In the genomic region with DNA sequence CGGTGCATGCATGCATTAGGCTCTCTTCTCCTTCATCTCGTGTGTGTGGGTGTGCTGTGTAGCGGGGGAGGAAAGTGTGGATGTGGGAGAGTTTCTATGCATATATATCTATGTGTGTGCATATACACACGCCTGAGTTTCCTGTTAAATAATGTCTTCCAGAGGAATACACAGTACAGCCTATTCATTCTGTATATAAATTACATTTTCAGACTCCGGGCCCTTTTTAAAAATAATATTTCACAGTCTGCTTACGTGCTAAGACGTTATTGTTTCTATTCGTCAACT, we compare ENCODE assay signal across 8 mouse cellular contexts. TPM values are rescaled to one million over a fixed set of nuclear protein-coding genes. Genes with fewer than 3 reads are reported as not detected.
DNase-seq lines count a peak whose midpoint lies in the region; ATAC-seq and TF ChIP-seq lines count a peak whose summit lies in the region.

No protein-coding gene starts in this region.

- H3K27me3 ChIP-seq in kidney, embryonic 14.5 days (ENCODE audit: control insufficient read depth, insufficient read depth, low read length): no peaks in the 10 kb centered on the region
- H3K27me3 ChIP-seq in hindbrain, embryonic 14.5 days (ENCODE audit: control insufficient read depth, insufficient read depth, low read length): no peaks in the 10 kb centered on the region
- H3K27me3 ChIP-seq in midbrain, embryonic 14.5 days (ENCODE audit: control insufficient read depth, insufficient read depth, low read length): no peaks in the 10 kb centered on the region

- peaks cover 34% of the 10 kb centered on the region for H3K36me3 ChIP-seq in kidney, embryonic 14.5 days (ENCODE audit: control insufficient read depth, insufficient read depth, low read length)
- H3K36me3 ChIP-seq in hindbrain, embryonic 14.5 days (replicated peaks; ENCODE audit: control insufficient read depth, insufficient read depth): peaks cover 43% of the 10 kb centered on the region
- peaks cover 36% of the 10 kb centered on the region for H3K36me3 ChIP-seq in midbrain, embryonic 14.5 days (ENCODE audit: control insufficient read depth, insufficient read depth, low read length)

- no peaks in the 10 kb centered on the region for H3K9me3 ChIP-seq in kidney, embryonic 14.5 days (ENCODE audit: control insufficient read depth, low read length)
- no peaks in the 10 kb centered on the region for H3K9me3 ChIP-seq in hindbrain, embryonic 14.5 days (ENCODE audit: control insufficient read depth, low read length)
- no peaks in the 10 kb centered on the region for H3K9me3 ChIP-seq in midbrain, embryonic 14.5 days (ENCODE audit: control insufficient read depth, low read length)

- ATAC-seq in kidney, embryonic 14.5 days (ENCODE audit: low FRiP score, low TSS enrichment): no peak; the same call in 1 of the 2 replicates
- no peak for ATAC-seq in hindbrain, embryonic 14.5 days (ENCODE audit: low FRiP score)
- no peak for ATAC-seq in midbrain, embryonic 14.5 days (ENCODE audit: low FRiP score, low TSS enrichment)

- no peak overlapping the region for H3K27ac ChIP-seq in kidney, embryonic 14.5 days (ENCODE audit: low read depth, low read length)
- H3K27ac ChIP-seq in bone marrow macrophage, adult 2 months (ENCODE audit: insufficient read depth, low read depth, low read length): peak overlapping the region; percentile 82
- H3K27ac ChIP-seq in hindbrain, embryonic 14.5 days: peak overlapping the region; percentile 53; the same call in 1 of the 2 replicates
- H3K27ac ChIP-seq in midbrain, embryonic 14.5 days (replicated peaks; ENCODE audit: low read depth, low read length): peak overlapping the region; percentile 67

- 0 out of 2 replicates have a peak, but pooled peaks cover 11% of the 10 kb centered on the region for H3K4me1 ChIP-seq in kidney, embryonic 14.5 days (ENCODE audit: control insufficient read depth, insufficient read depth, low read length)
- H3K4me1 ChIP-seq in bone marrow macrophage, adult 2 months (ENCODE audit: control insufficient read depth, insufficient read depth, low read length): peaks cover 13% of the 10 kb centered on the region
- peaks cover 6% of the 10 kb centered on the region for H3K4me1 ChIP-seq in hindbrain, embryonic 14.5 days (replicated peaks; ENCODE audit: control insufficient read depth, insufficient read depth, low read length)
- H3K4me1 ChIP-seq in midbrain, embryonic 14.5 days (ENCODE audit: control insufficient read depth, insufficient read depth, low read length): peaks cover 10% of the 10 kb centered on the region

- 17% methylated on average over 8 of the region's 8 CpGs for WGBS in kidney, embryonic 14.5 days
- WGBS in hindbrain, embryonic 14.5 days: 22% methylated on average over 8 of the region's 8 CpGs
- 17% methylated on average over 8 of the region's 8 CpGs for WGBS in midbrain, embryonic 14.5 days

- H3K4me2 ChIP-seq in kidney, embryonic 14.5 days (replicated peaks; ENCODE audit: low read depth, low read length): peak overlapping the region; percentile 68
- peak overlapping the region; percentile 80 for H3K4me2 ChIP-seq in hindbrain, embryonic 14.5 days (replicated peaks)
- peak overlapping the region; percentile 89 for H3K4me2 ChIP-seq in midbrain, embryonic 14.5 days (ENCODE audit: low read length)

- no peak for TF ChIP-seq POLR2A in bone marrow macrophage, adult 2 months (IDR thresholded peaks at IDR 0.05; ENCODE audit: borderline replicate concordance, low read depth, low read length)

- DNase-seq in kidney, postnatal 10 days: no peak
- DNase-seq in hindbrain, embryonic 14.5 days (ENCODE audit: low spot score): no peak
- DNase-seq in midbrain, embryonic 14.5 days: no peak
- DNase-seq in cerebellum, adult 11 months: no peak
- no peak for DNase-seq in embryo, embryonic 10.5 days (ENCODE audit: low spot score)
- no peak for DNase-seq in spleen, adult 18-20 months

- H3K9ac ChIP-seq in kidney, embryonic 14.5 days (ENCODE audit: low read depth, low read length): peak overlapping the region; percentile 85
- H3K9ac ChIP-seq in hindbrain, embryonic 14.5 days: peak overlapping the region; percentile 87
- H3K9ac ChIP-seq in midbrain, embryonic 14.5 days (replicated peaks; ENCODE audit: low read length): peak overlapping the region; percentile 82

- H3K4me3 ChIP-seq in kidney, embryonic 14.5 days (ENCODE audit: low read length): peak overlapping the region; percentile 94
- peak overlapping the region; percentile 78 for H3K4me3 ChIP-seq in bone marrow macrophage, adult 2 months (ENCODE audit: insufficient read depth, low read length)
- peak overlapping the region; percentile 73 for H3K4me3 ChIP-seq in hindbrain, embryonic 14.5 days (replicated peaks; ENCODE audit: low read length)
- H3K4me3 ChIP-seq in midbrain, embryonic 14.5 days (replicated peaks; ENCODE audit: low read depth, low read length): peak overlapping the region; percentile 95

- no peak for TF ChIP-seq CTCF in bone marrow macrophage, adult 2 months (IDR thresholded peaks at IDR 0.05; ENCODE audit: low read depth, low read length)

RNA-seq across cellular contexts. Expression of a gene that starts 0.4 kb away (rescaled TPM):
- 107 and 113 TPM in 2 replicates for polyA plus RNA-seq in kidney, embryonic 14.5 days (2014; fragmentation: Nextera tagmentation; extraction: Ambion mirVana)
- polyA plus RNA-seq in bone marrow macrophage, adult 2 months (2012; ENCODE audit: insufficient read depth, insufficient read length, missing spikeins): 118 and 129 TPM in 2 replicates
- 159 and 166 TPM in 2 replicates for polyA plus RNA-seq in hindbrain, embryonic 14.5 days (2014; fragmentation: Nextera tagmentation; extraction: Ambion mirVana)
- 152 and 167 TPM in 2 replicates for polyA plus RNA-seq in midbrain, embryonic 14.5 days (2014; fragmentation: Nextera tagmentation; extraction: Ambion mirVana)

RNA-seq across cellular contexts. Expression of a gene that starts 0.5 kb away (rescaled TPM):
- polyA plus RNA-seq in kidney, embryonic 14.5 days (2014; fragmentation: Nextera tagmentation; extraction: Ambion mirVana): 16.8 and 23.0 TPM in 2 replicates
- 12.2 and 12.5 TPM in 2 replicates for polyA plus RNA-seq in bone marrow macrophage, adult 2 months (2012; ENCODE audit: insufficient read depth, insufficient read length, missing spikeins)
- 5.1 and 5.3 TPM in 2 replicates for polyA plus RNA-seq in hindbrain, embryonic 14.5 days (2014; fragmentation: Nextera tagmentation; extraction: Ambion mirVana)
- 5.6 TPM in 2 replicates for polyA plus RNA-seq in midbrain, embryonic 14.5 days (2014; fragmentation: Nextera tagmentation; extraction: Ambion mirVana)

RNA-seq across cellular contexts. Expression of a gene that starts 26.0 kb away (rescaled TPM):
- 114 and 133 TPM in 2 replicates for polyA plus RNA-seq in kidney, embryonic 14.5 days (2014; fragmentation: Nextera tagmentation; extraction: Ambion mirVana)
- 28.0 and 31.9 TPM in 2 replicates for polyA plus RNA-seq in bone marrow macrophage, adult 2 months (2012; ENCODE audit: insufficient read depth, insufficient read length, missing spikeins)
- 14.6 and 17.4 TPM in 2 replicates for polyA plus RNA-seq in hindbrain, embryonic 14.5 days (2014; fragmentation: Nextera tagmentation; extraction: Ambion mirVana)
- polyA plus RNA-seq in midbrain, embryonic 14.5 days (2014; fragmentation: Nextera tagmentation; extraction: Ambion mirVana): 12.7 and 21.4 TPM in 2 replicates

RNA-seq across cellular contexts. Expression of a gene that starts 31.6 kb away (rescaled TPM):
- polyA plus RNA-seq in kidney, embryonic 14.5 days (2014; fragmentation: Nextera tagmentation; extraction: Ambion mirVana): 713 and 832 TPM in 2 replicates
- 96.8 and 102 TPM in 2 replicates for polyA plus RNA-seq in bone marrow macrophage, adult 2 months (2012; ENCODE audit: insufficient read depth, insufficient read length, missing spikeins)
- 681 and 682 TPM in 2 replicates for polyA plus RNA-seq in hindbrain, embryonic 14.5 days (2014; fragmentation: Nextera tagmentation; extraction: Ambion mirVana)
- 583 and 649 TPM in 2 replicates for polyA plus RNA-seq in midbrain, embryonic 14.5 days (2014; fragmentation: Nextera tagmentation; extraction: Ambion mirVana)

RNA-seq across cellular contexts. Expression of a gene that starts 52.7 kb away (rescaled TPM):
- polyA plus RNA-seq in kidney, embryonic 14.5 days (2014; fragmentation: Nextera tagmentation; extraction: Ambion mirVana): not detected in 2 replicates
- polyA plus RNA-seq in bone marrow macrophage, adult 2 months (2012; ENCODE audit: insufficient read depth, insufficient read length, missing spikeins): not detected in 2 replicates
- polyA plus RNA-seq in hindbrain, embryonic 14.5 days (2014; fragmentation: Nextera tagmentation; extraction: Ambion mirVana): 0.93 and 1.0 TPM in 2 replicates
- 1.1 and 1.6 TPM in 2 replicates for polyA plus RNA-seq in midbrain, embryonic 14.5 days (2014; fragmentation: Nextera tagmentation; extraction: Ambion mirVana)
